Mouse (Mus musculus): ENCODE measurements around the gene Gm38655. TPM values are rescaled to one million over a fixed set of nuclear protein-coding genes. Genes with fewer than 3 reads are reported as not detected.

Gm38655 gene
- polyA plus RNA-seq, 1 experiment = not detected

DNA sequence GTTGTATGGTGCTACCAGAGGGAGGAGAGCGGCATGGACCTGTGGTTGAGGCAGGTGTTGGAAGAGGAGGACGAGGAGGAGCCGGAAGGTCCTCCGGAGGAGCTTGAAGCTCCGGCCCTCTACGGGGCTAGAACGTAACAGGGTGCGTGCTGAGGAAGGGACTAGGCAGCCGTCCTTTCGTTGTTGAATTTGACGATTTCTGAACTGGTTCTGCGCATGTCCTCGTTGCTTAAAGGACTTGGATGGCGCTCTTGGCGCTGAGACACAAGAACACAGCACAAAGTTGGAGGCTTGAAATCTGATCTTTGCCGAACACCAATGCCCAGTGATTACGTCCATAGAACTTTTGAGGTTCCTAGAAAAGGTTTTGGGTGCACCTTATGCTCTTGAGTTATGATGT, 9.7 kb upstream of the Gm38655 start:
- Histone ChIP-seq H3K27ac (ENCODE audit: control insufficient read depth, insufficient read depth, low read depth, low read length, poor library complexity) (no peak overlapping the region), H3K4me3 (replicated peaks; ENCODE audit: control insufficient read depth, low read depth, low read length) (peak overlapping the region; percentile 75), H3K4me1 (ENCODE audit: control insufficient read depth, insufficient read depth, low read length) (peaks cover 3% of the 10 kb centered on the region)
- 7% methylated on average over 17 of the region's 17 CpGs for WGBS
- no peak for TF ChIP-seq CTCF (IDR thresholded peaks at IDR 0.05; ENCODE audit: control insufficient read depth, insufficient read depth, low read length)

DNA sequence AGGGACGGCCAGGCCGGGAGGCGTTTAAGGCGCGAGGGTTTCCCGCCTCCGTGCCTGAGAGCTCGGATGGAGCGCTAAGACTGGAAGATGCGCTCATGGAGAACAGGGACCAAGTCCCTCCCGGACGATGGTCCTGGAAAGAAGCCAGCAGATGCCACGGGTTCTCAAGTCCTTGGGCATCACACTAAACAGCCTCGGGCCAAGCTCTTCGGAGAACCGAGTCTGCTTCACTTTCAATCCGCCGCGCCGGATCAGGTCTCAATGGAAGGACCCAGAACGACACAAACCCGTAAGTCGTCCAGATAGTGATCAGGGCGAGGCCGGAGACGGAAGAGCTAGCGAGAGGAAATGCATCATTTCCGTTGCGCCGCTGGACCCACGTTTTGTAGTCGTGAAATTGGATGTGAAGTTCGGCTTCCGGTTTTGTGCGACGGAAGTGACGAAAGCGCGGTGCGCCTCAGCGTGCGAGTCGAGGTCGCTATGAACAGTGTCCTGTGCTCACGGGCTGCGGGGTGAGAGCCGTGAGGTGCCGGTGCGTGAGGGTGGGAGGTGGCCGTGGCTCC, 8.9 kb upstream of the Gm38655 start, which contains the start of gene BC003965:
TSS of gene BC003965 (plus strand) at position 426 of the 563 bp plus-strand sequence.
- TF ChIP-seq POLR2A (IDR thresholded peaks at IDR 0.05; ENCODE audit: borderline replicate concordance, control insufficient read depth, low read depth, low read length) = peak; percentile 79; the same call in 1 of the 2 replicates
- TF ChIP-seq CTCF (IDR thresholded peaks at IDR 0.05; ENCODE audit: control insufficient read depth, insufficient read depth, low read length) = no peak
- peaks cover 3% of the 10 kb centered on the region for H3K4me1 ChIP-seq (ENCODE audit: control insufficient read depth, insufficient read depth, low read length)
- under 1% methylated on average over 50 of the region's 50 CpGs for WGBS
- H3K4me3 ChIP-seq (replicated peaks; ENCODE audit: control insufficient read depth, low read depth, low read length) = peak within 1 kb of the TSS; percentile 75
- H3K27ac ChIP-seq (ENCODE audit: control insufficient read depth, insufficient read depth, low read depth, low read length, poor library complexity) = peak within 1 kb of the TSS; percentile 88

DNA sequence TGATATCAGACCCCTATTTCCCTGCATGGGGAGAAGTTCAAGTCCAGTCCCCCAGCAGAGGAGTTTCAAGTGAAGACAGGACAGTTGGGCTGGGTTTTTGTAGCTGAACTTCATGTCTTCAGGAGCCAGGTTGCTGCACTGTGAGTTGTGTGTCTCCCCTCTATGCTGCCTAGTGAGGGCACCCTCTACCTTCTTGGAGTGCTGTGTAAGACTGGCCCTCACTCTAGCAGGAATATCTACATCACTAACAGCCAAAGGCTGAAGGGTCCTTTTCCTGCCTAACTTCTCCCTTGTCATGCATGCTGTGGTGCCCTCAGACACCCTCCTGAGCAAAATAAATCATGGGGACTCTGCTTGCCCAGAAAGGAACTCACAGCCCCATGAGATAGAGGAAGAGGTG, 8.0 kb upstream of the Gm38655 start:
- TF ChIP-seq POLR2A (IDR thresholded peaks at IDR 0.05; ENCODE audit: borderline replicate concordance, control insufficient read depth, low read depth, low read length) (no peak), CTCF (IDR thresholded peaks at IDR 0.05; ENCODE audit: control insufficient read depth, insufficient read depth, low read length) (peak; percentile 26; the same call in 1 of the 2 replicates)
- Histone ChIP-seq H3K4me3 (replicated peaks; ENCODE audit: control insufficient read depth, low read depth, low read length) (no peak overlapping the region), H3K27ac (ENCODE audit: control insufficient read depth, insufficient read depth, low read depth, low read length, poor library complexity) (no peak overlapping the region), H3K4me1 (ENCODE audit: control insufficient read depth, insufficient read depth, low read length) (peaks cover 3% of the 10 kb centered on the region)

DNA sequence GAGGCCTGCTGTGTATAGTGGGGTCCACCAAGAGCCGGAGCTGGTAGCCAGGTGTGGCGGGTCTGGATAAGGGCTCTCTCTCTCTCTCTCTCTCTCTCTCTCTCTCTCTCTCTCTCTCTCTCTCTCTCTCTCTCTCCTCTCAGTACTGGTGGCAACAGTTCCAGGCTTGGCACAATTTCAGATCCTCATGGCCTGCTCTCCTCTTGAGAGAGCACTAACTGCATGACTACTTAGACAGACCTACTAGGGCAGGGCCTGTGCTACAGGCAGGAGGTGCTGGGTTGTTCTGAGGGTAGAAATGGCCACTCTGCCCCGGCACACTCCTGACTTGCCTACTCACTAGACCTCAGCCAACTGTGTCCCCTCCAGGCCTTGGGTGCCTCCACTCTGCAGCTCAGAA, 2.7 kb downstream of the Gm38655 start:
- Histone ChIP-seq H3K4me1 (ENCODE audit: control insufficient read depth, insufficient read depth, low read length) (no peaks in the 10 kb centered on the region), H3K4me3 (replicated peaks; ENCODE audit: control insufficient read depth, low read depth, low read length) (no peak overlapping the region), H3K27ac (ENCODE audit: control insufficient read depth, insufficient read depth, low read depth, low read length, poor library complexity) (no peak overlapping the region)
- TF ChIP-seq CTCF (IDR thresholded peaks at IDR 0.05; ENCODE audit: control insufficient read depth, insufficient read depth, low read length) (no peak), POLR2A (IDR thresholded peaks at IDR 0.05; ENCODE audit: borderline replicate concordance, control insufficient read depth, low read depth, low read length) (no peak)
- 69% methylated on average over 3 of the region's 3 CpGs for WGBS

DNA sequence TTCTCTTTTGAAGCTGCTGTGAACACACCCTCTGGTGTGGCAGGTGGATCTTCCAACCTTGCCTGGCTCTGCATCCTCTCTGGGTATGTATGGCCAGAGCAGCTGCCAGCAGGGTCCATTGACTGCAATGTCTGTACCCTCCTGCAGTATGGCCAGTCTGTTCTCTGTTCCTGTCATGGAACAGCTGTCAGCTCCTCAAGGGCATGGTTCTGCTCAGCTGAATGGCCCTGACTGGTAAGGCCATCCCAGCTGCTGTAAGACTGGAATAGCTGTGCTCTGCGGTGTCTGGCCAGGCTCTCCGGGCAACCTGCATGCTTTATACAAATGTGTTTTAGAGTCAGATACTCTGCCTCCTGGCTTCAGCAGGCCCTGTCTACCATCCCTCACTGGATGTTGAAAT, 5.6 kb downstream of the Gm38655 start:
- 86% methylated on average over 2 of the region's 2 CpGs for WGBS
- TF ChIP-seq POLR2A (IDR thresholded peaks at IDR 0.05; ENCODE audit: borderline replicate concordance, control insufficient read depth, low read depth, low read length) = no peak
- no peak for TF ChIP-seq CTCF (IDR thresholded peaks at IDR 0.05; ENCODE audit: control insufficient read depth, insufficient read depth, low read length)
- Histone ChIP-seq H3K4me3 (replicated peaks; ENCODE audit: control insufficient read depth, low read depth, low read length) (no peak overlapping the region), H3K4me1 (ENCODE audit: control insufficient read depth, insufficient read depth, low read length) (no peaks in the 10 kb centered on the region), H3K27ac (ENCODE audit: control insufficient read depth, insufficient read depth, low read depth, low read length, poor library complexity) (no peak overlapping the region)

DNA sequence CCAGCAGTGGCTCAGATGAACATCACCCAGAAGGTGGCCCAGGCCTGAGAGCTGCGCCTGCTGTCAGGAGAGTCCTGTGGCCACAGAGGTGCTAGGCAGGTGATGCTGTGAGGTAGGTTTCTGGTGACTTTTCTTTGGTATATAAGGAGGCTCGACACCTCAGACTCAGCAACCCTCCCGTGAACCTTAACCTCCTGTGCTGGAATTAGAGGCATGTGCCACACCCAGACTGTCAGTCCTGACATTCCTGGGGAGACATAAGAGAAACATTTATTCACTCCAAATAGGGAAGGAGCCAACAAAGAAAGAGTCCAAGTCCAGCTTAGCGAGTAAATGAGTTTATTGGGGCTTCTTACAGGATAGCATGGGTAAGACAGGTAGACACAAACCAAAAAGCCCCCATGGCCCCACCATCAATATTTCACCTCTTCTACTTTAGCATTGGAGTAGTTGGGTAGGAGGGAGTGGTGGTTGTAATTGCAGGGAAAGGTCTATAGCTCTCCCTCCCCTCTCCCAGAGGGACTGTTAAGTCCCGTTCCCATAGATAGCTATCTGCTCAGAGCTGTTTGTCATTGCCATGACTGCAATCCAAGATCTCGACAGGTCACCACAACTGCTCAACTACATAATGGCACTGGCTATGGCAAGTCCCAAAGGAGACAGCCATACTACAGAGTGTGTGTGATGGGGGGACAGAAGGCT, 9.2 kb downstream of the Gm38655 start:
- Histone ChIP-seq H3K4me3 (replicated peaks; ENCODE audit: control insufficient read depth, low read depth, low read length) (no peak overlapping the region), H3K4me1 (ENCODE audit: control insufficient read depth, insufficient read depth, low read length) (no peaks in the 10 kb centered on the region), H3K27ac (ENCODE audit: control insufficient read depth, insufficient read depth, low read depth, low read length, poor library complexity) (no peak overlapping the region)
- 58% methylated on average over 6 of the region's 6 CpGs for WGBS
- TF ChIP-seq CTCF (IDR thresholded peaks at IDR 0.05; ENCODE audit: control insufficient read depth, insufficient read depth, low read length) = no peak
- no peak for TF ChIP-seq POLR2A (IDR thresholded peaks at IDR 0.05; ENCODE audit: borderline replicate concordance, control insufficient read depth, low read depth, low read length)

DNA sequence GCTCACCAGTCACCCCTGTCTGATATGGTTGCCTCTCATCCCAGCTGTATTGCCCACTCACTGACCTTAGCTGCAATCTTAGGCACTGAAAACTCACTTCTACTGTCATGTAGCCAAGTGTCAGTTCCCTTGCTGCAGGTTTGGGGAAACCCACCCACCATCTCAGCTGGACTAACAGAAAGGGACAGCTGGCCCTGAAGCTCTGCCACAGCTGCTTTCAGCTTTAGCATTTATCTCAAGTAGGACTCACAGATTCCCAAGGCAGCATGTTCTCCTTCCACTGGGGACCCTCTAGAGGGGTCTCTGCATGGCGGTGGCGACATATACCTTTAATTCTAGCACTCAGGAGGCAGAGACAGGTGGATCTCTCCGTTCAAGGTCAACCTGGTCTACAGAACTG, 10.5 kb downstream of the Gm38655 start:
- Histone ChIP-seq H3K4me1 (ENCODE audit: control insufficient read depth, insufficient read depth, low read length) (no peaks in the 10 kb centered on the region), H3K4me3 (replicated peaks; ENCODE audit: control insufficient read depth, low read depth, low read length) (no peak overlapping the region), H3K27ac (ENCODE audit: control insufficient read depth, insufficient read depth, low read depth, low read length, poor library complexity) (no peak overlapping the region)
- no peak for TF ChIP-seq POLR2A (IDR thresholded peaks at IDR 0.05; ENCODE audit: borderline replicate concordance, control insufficient read depth, low read depth, low read length)
- no peak for TF ChIP-seq CTCF (IDR thresholded peaks at IDR 0.05; ENCODE audit: control insufficient read depth, insufficient read depth, low read length)
- 70% methylated on average over 3 of the region's 3 CpGs for WGBS

DNA sequence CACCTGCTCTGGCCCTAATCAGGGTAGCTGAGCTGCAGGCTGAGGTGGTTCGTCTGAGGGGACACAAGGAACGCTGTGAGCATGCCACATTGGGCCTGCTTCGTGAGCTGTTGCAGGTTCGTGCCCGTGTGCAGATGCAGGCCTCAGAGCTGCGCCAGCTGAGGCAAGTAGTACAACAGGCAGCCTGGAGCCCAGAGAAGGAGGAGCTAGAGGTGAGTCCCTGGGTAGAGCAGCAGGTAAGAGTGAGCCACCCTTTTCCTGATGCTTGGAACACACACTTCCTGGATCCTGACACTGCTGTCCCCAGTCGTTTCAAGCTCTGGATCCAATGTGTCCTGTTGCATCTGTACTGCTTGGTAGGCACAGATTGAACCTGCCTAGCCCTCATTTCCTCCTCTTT, 11.9 kb downstream of the Gm38655 start:
- TF ChIP-seq CTCF (IDR thresholded peaks at IDR 0.05; ENCODE audit: control insufficient read depth, insufficient read depth, low read length) (no peak), POLR2A (IDR thresholded peaks at IDR 0.05; ENCODE audit: borderline replicate concordance, control insufficient read depth, low read depth, low read length) (no peak)
- Histone ChIP-seq H3K4me1 (ENCODE audit: control insufficient read depth, insufficient read depth, low read length) (no peaks in the 10 kb centered on the region), H3K4me3 (replicated peaks; ENCODE audit: control insufficient read depth, low read depth, low read length) (no peak overlapping the region), H3K27ac (ENCODE audit: control insufficient read depth, insufficient read depth, low read depth, low read length, poor library complexity) (no peak overlapping the region)
- WGBS = 72% methylated on average over 7 of the region's 7 CpGs
